ENCODE assay signal across 8 mouse cellular contexts in the genomic region with DNA sequence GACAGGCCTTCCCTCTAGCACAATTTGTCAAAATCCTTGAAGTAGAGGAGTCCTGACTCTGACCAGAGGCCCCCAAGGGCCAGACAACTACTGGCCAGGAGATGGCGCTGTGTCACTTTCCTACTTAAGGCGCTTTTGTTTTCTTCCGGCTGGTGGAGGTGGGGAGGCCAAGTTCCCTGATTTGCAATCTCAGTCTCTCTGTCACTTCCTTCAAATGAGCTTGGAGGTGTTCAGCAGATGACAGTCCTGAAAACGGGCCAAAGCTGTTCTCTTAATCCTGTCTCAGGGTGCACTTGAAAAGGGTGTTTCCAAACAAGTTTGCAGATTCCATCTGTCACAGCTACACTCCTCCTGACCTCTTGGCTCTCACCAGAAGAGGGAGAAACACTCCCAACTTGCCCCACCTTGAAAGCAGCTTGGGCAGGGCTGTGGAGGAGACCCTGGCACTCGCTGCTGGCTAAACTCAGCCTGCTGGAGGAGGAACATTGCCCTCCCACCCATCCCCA.
DNase-seq lines count a peak whose midpoint lies in the region; ATAC-seq and TF ChIP-seq lines count a peak whose summit lies in the region.

No protein-coding gene starts in this region.

- H3K4me3 ChIP-seq in thymus, adult 2 months (ENCODE audit: control insufficient read depth, insufficient read depth, low read length): no peak overlapping the region
- H3K4me3 ChIP-seq in forebrain, embryonic 12.5 days (replicated peaks): no peak overlapping the region
- no peak overlapping the region for H3K4me3 ChIP-seq in liver, embryonic 14.5 days (ENCODE audit: insufficient read depth in 1 of 2, low read depth in 2 of 2, low read length in 2 of 2)

- WGBS in thymus, adult 2 months: 8% methylated on average over 5 of the region's 5 CpGs
- WGBS in forebrain, embryonic 12.5 days: 4% methylated on average over 5 of the region's 5 CpGs
- 4% methylated on average over 5 of the region's 5 CpGs for WGBS in liver, embryonic 14.5 days (ENCODE audit: insufficient replicate concordance)

- TF ChIP-seq CTCF in thymus, adult 2 months (IDR thresholded peaks at IDR 0.05; ENCODE audit: borderline replicate concordance, control insufficient read depth, extremely low read depth, insufficient read depth, low read length, poor library complexity): no peak
- TF ChIP-seq CTCF in liver, embryonic 14.5 days (IDR thresholded peaks at IDR 0.05; ENCODE audit: low read depth): peak; percentile 62

- no peaks in the 10 kb centered on the region for H3K27me3 ChIP-seq in thymus, adult 2 months (ENCODE audit: control insufficient read depth, insufficient read depth, low read length)
- peaks cover 51% of the 10 kb centered on the region for H3K27me3 ChIP-seq in forebrain, embryonic 12.5 days
- no peaks in the 10 kb centered on the region for H3K27me3 ChIP-seq in liver, embryonic 14.5 days (ENCODE audit: control insufficient read depth, insufficient read depth, low read length)

- peak; percentile 71; the same call in 1 of the 2 replicates for ATAC-seq in forebrain, embryonic 12.5 days (ENCODE audit: low FRiP score)
- ATAC-seq in liver, embryonic 14.5 days (ENCODE audit: insufficient read depth): no peak
- no peak for ATAC-seq in erythroid progenitor cell, adult 5-6 weeks (replicated peaks; ENCODE audit: low FRiP score, poor library complexity, severe bottlenecking)

- H3K9me3 ChIP-seq in forebrain, embryonic 12.5 days: no peaks in the 10 kb centered on the region
- H3K9me3 ChIP-seq in liver, embryonic 14.5 days (ENCODE audit: control insufficient read depth, low read length): no peaks in the 10 kb centered on the region

- no peak overlapping the region for H3K4me2 ChIP-seq in forebrain, embryonic 12.5 days
- H3K4me2 ChIP-seq in liver, embryonic 14.5 days (ENCODE audit: low read depth): no peak overlapping the region

- TF ChIP-seq EP300 in liver, embryonic 14.5 days (IDR thresholded peaks at IDR 0.05; ENCODE audit: low read depth): no peak

- TF ChIP-seq POLR2A in thymus, adult 2 months (IDR thresholded peaks at IDR 0.05; ENCODE audit: control insufficient read depth, extremely low read depth, insufficient read depth, low read length, poor library complexity): no peak

- no peak overlapping the region for H3K27ac ChIP-seq in thymus, adult 2 months (ENCODE audit: control insufficient read depth, insufficient read depth, low read length)
- H3K27ac ChIP-seq in forebrain, embryonic 12.5 days: no peak overlapping the region
- H3K27ac ChIP-seq in liver, embryonic 14.5 days: no peak overlapping the region

- no peaks in the 10 kb centered on the region for H3K36me3 ChIP-seq in thymus, adult 2 months (ENCODE audit: control insufficient read depth, insufficient read depth, low read length)
- H3K36me3 ChIP-seq in forebrain, embryonic 12.5 days (replicated peaks): no peaks in the 10 kb centered on the region
- H3K36me3 ChIP-seq in liver, embryonic 14.5 days (replicated peaks; ENCODE audit: control insufficient read depth, insufficient read depth, low read depth): no peaks in the 10 kb centered on the region

- H3K4me1 ChIP-seq in thymus, adult 2 months (replicated peaks; ENCODE audit: control insufficient read depth, insufficient read depth, low read length): no peaks in the 10 kb centered on the region
- peaks cover 7% of the 10 kb centered on the region for H3K4me1 ChIP-seq in forebrain, embryonic 12.5 days
- no peaks in the 10 kb centered on the region for H3K4me1 ChIP-seq in liver, embryonic 14.5 days (replicated peaks; ENCODE audit: control insufficient read depth in 2 of 2, insufficient read depth in 2 of 2, low read length in 1 of 2)

- DNase-seq in thymus, adult 2 months: peak; percentile 3
- DNase-seq in thymus, adult 18-20 months: no peak
- DNase-seq in c-Kit-positive CD71-negative TER-119-negative erythroid progenitor cells, embryonic 14.5 days (ENCODE audit: low read depth): peak; percentile 25
- DNase-seq in hindlimb bud, embryonic 11.5 days (ENCODE audit: extremely low spot score, low read depth, low spot score): peak; percentile 16
- no peak for DNase-seq in liver, embryonic 14.5 days (ENCODE audit: low read depth in 3 of 3, low spot score in 3 of 3)
- DNase-seq in retina, embryonic 14.5 days (ENCODE audit: low spot score): peak; percentile 90

- H3K9ac ChIP-seq in forebrain, embryonic 12.5 days: no peak overlapping the region
- H3K9ac ChIP-seq in liver, embryonic 14.5 days (replicated peaks): no peak overlapping the region

Comparison
In these comparisons a context has a peak if more than half of its experiments do, and no peak if none do; other contexts are left out.
1. DNase-seq: peak in thymus, adult 2 months (single experiment), c-Kit-positive CD71-negative TER-119-negative erythroid progenitor cells, embryonic 14.5 days (single experiment), hindlimb bud, embryonic 11.5 days (single experiment) and retina, embryonic 14.5 days (single experiment); none in thymus, adult 18-20 months (0 of 2) and liver, embryonic 14.5 days (0 of 3).